Mouse (Mus musculus): ENCODE measurements around the gene Hoga1. TPM values are rescaled to one million over a fixed set of nuclear protein-coding genes. Genes with fewer than 3 reads are reported as not detected.

Gene Hoga1
- polyA plus RNA-seq (2014; fragmentation: Nextera tagmentation; extraction: Ambion mirVana), result 8.1 and 10.1 TPM in 2 replicates

- Histone ChIP-seq H3K4me2 (peak within 1 kb of the TSS; percentile 60), H3K4me3 (ENCODE audit: low read depth, low read length) (peak within 1 kb of the TSS; percentile 35), H3K9ac (ENCODE audit: low read depth, low read length) (peak within 1 kb of the TSS; percentile 20; the same call in 1 of the 2 replicates), H3K9me3 (ENCODE audit: control insufficient read depth, low read length) (no peaks in the 10 kb centered on the region), H3K27me3 (replicated peaks; ENCODE audit: control insufficient read depth, insufficient read depth, low read length) (no peaks in the 10 kb centered on the region), H3K27ac (ENCODE audit: low read depth, low read length) (no peak within 1 kb of the TSS), H3K4me1 (replicated peaks; ENCODE audit: control insufficient read depth, insufficient read depth, low read length) (no peaks in the 10 kb centered on the region), H3K36me3 (ENCODE audit: control insufficient read depth, insufficient read depth, low read length) (no peaks in the 10 kb centered on the region)
- WGBS, result 21% methylated on average over 23 of the region's 23 CpGs
- ATAC-seq (replicated peaks; ENCODE audit: low FRiP score) (peak; percentile 89), DNase-seq (ENCODE audit: low spot score) (peak; percentile 75)
Measured at GRCm38 (mm10) chr19:42045269-42046102, at the start of gene Hoga1. TSS of gene Hoga1 (plus strand) at chr19:42045610.

DNA sequence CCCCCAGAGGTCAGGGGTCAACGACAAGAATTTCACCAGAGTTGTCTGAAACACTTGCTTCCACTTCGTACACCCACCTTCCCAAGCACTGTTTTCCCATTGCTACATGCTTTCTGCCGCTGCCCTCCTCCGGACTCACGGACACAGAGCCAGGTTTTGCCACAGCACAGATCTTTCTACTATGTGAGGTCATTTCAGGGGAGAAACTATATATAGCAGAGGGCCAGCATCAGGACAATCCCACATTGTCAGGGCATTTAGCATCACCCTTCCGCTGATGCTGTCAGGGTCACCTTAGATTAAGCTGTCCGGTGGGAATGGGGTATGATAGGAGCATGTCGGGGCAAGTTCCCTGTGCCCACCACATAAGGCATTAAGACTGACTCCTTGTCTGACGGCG is 48.3 kb upstream of the Hoga1 start:
- H3K9ac ChIP-seq (ENCODE audit: low read depth, low read length), result no peak overlapping the region

GRCm38 (mm10) chr19:41998770-41999548 is 46.5 kb upstream of the Hoga1 start:
- ATAC-seq (replicated peaks; ENCODE audit: low FRiP score) (no peak), DNase-seq (ENCODE audit: low spot score) (no peak)
- no peaks in the 10 kb centered on the region for H3K9me3 ChIP-seq (ENCODE audit: control insufficient read depth, low read length)
- H3K27ac ChIP-seq (ENCODE audit: low read depth, low read length), result no peak overlapping the region; the same call in 1 of the 2 replicates
- H3K4me2 ChIP-seq, result no peak overlapping the region; the same call in 1 of the 2 replicates
- H3K9ac ChIP-seq (ENCODE audit: low read depth, low read length), result no peak overlapping the region
- no peak overlapping the region for H3K4me3 ChIP-seq (ENCODE audit: low read depth, low read length)
- no peaks in the 10 kb centered on the region for H3K36me3 ChIP-seq (ENCODE audit: control insufficient read depth, insufficient read depth, low read length)
- peaks cover 11% of the 10 kb centered on the region for H3K4me1 ChIP-seq (replicated peaks; ENCODE audit: control insufficient read depth, insufficient read depth, low read length)
- no peaks in the 10 kb centered on the region for H3K27me3 ChIP-seq (replicated peaks; ENCODE audit: control insufficient read depth, insufficient read depth, low read length)
- WGBS, result 85% methylated on average over 9 of the region's 9 CpGs

More for the DNA sequence above, 48.3 kb upstream of the Hoga1 start:
- H3K4me2 ChIP-seq, result no peak overlapping the region
- no peaks in the 10 kb centered on the region for H3K27me3 ChIP-seq (replicated peaks; ENCODE audit: control insufficient read depth, insufficient read depth, low read length)
- H3K9me3 ChIP-seq (ENCODE audit: control insufficient read depth, low read length), result no peaks in the 10 kb centered on the region
- DNase-seq (ENCODE audit: low spot score) (no peak), ATAC-seq (replicated peaks; ENCODE audit: low FRiP score) (no peak)
- no peak overlapping the region for H3K27ac ChIP-seq (ENCODE audit: low read depth, low read length)
- H3K36me3 ChIP-seq (ENCODE audit: control insufficient read depth, insufficient read depth, low read length), result no peaks in the 10 kb centered on the region
- 83% methylated on average over 10 of the region's 10 CpGs for WGBS
- H3K4me3 ChIP-seq (ENCODE audit: low read depth, low read length), result no peak overlapping the region
- H3K4me1 ChIP-seq (replicated peaks; ENCODE audit: control insufficient read depth, insufficient read depth, low read length), result peaks cover 13% of the 10 kb centered on the region

GRCm38 (mm10) chr19:41999688-42000283 is 45.6 kb upstream of the Hoga1 start:
- Histone ChIP-seq H3K27me3 (replicated peaks; ENCODE audit: control insufficient read depth, insufficient read depth, low read length) (no peaks in the 10 kb centered on the region), H3K9ac (ENCODE audit: low read depth, low read length) (no peak overlapping the region), H3K4me2 (no peak overlapping the region; the same call in 1 of the 2 replicates), H3K4me1 (replicated peaks; ENCODE audit: control insufficient read depth, insufficient read depth, low read length) (peaks cover 11% of the 10 kb centered on the region), H3K27ac (ENCODE audit: low read depth, low read length) (no peak overlapping the region; the same call in 1 of the 2 replicates), H3K4me3 (ENCODE audit: low read depth, low read length) (no peak overlapping the region), H3K36me3 (ENCODE audit: control insufficient read depth, insufficient read depth, low read length) (no peaks in the 10 kb centered on the region), H3K9me3 (ENCODE audit: control insufficient read depth, low read length) (no peaks in the 10 kb centered on the region)
- no peak for ATAC-seq (replicated peaks; ENCODE audit: low FRiP score)
- no peak for DNase-seq (ENCODE audit: low spot score)
- 68% methylated on average over 4 of the region's 4 CpGs for WGBS

GRCm38 (mm10) chr19:42000446-42000958 is 44.9 kb upstream of the Hoga1 start:
- 62% methylated on average over 4 of the region's 4 CpGs for WGBS
- no peak for DNase-seq (ENCODE audit: low spot score)
- Histone ChIP-seq H3K4me3 (ENCODE audit: low read depth, low read length) (no peak overlapping the region), H3K36me3 (ENCODE audit: control insufficient read depth, insufficient read depth, low read length) (no peaks in the 10 kb centered on the region), H3K9ac (ENCODE audit: low read depth, low read length) (0 out of 2 replicates have a peak overlapping the region, but pooled peaks have one; percentile 1), H3K4me2 (no peak overlapping the region), H3K27ac (ENCODE audit: low read depth, low read length) (peak overlapping the region; percentile 32), H3K9me3 (ENCODE audit: control insufficient read depth, low read length) (no peaks in the 10 kb centered on the region), H3K27me3 (replicated peaks; ENCODE audit: control insufficient read depth, insufficient read depth, low read length) (no peaks in the 10 kb centered on the region), H3K4me1 (replicated peaks; ENCODE audit: control insufficient read depth, insufficient read depth, low read length) (peaks cover 18% of the 10 kb centered on the region)
- no peak for ATAC-seq (replicated peaks; ENCODE audit: low FRiP score)

GRCm38 (mm10) chr19:42001253-42001980 is 44.0 kb upstream of the Hoga1 start:
- no peak; the same call in 1 of the 2 replicates for ATAC-seq (replicated peaks; ENCODE audit: low FRiP score)
- 84% methylated on average over 12 of the region's 12 CpGs for WGBS
- no peaks in the 10 kb centered on the region for H3K9me3 ChIP-seq (ENCODE audit: control insufficient read depth, low read length)

DNA sequence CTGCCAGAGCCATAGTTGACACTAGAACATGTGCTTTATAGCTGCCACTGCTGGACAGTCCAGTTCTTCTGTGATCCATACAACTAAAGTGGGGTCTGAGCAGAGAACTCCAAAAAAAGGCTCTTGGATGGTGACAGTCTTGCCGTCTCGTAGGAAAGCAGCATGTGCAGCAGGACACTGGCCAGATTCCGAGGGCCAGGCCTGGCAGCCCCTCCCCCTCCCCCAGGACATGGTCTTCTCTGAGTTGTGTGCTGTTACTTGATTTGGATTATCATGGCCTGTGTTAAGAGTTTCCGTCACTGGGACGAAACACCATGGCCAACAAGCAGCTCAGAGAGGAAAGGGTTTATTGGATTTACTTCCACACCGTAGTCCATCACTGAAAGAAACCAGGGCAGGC is 41.2 kb upstream of the Hoga1 start:
- H3K4me1 ChIP-seq (replicated peaks; ENCODE audit: control insufficient read depth, insufficient read depth, low read length), result peaks cover 32% of the 10 kb centered on the region
- H3K9me3 ChIP-seq (ENCODE audit: control insufficient read depth, low read length), result no peaks in the 10 kb centered on the region
- WGBS, result 61% methylated on average over 6 of the region's 6 CpGs
- DNase-seq (ENCODE audit: low spot score), result no peak
- H3K36me3 ChIP-seq (ENCODE audit: control insufficient read depth, insufficient read depth, low read length), result no peaks in the 10 kb centered on the region
- no peak overlapping the region for H3K27ac ChIP-seq (ENCODE audit: low read depth, low read length)
- no peak overlapping the region for H3K9ac ChIP-seq (ENCODE audit: low read depth, low read length)
- no peak for ATAC-seq (replicated peaks; ENCODE audit: low FRiP score)
- no peak overlapping the region for H3K4me2 ChIP-seq
- H3K27me3 ChIP-seq (replicated peaks; ENCODE audit: control insufficient read depth, insufficient read depth, low read length), result no peaks in the 10 kb centered on the region
- H3K4me3 ChIP-seq (ENCODE audit: low read depth, low read length), result no peak overlapping the region

More at GRCm38 (mm10) chr19:42001253-42001980, 44.0 kb upstream of the Hoga1 start:
- H3K9ac ChIP-seq (ENCODE audit: low read depth, low read length), result no peak overlapping the region
- H3K27me3 ChIP-seq (replicated peaks; ENCODE audit: control insufficient read depth, insufficient read depth, low read length), result no peaks in the 10 kb centered on the region
- H3K4me3 ChIP-seq (ENCODE audit: low read depth, low read length), result no peak overlapping the region
- no peak overlapping the region for H3K4me2 ChIP-seq
- H3K27ac ChIP-seq (ENCODE audit: low read depth, low read length), result no peak overlapping the region
- no peaks in the 10 kb centered on the region for H3K36me3 ChIP-seq (ENCODE audit: control insufficient read depth, insufficient read depth, low read length)
- H3K4me1 ChIP-seq (replicated peaks; ENCODE audit: control insufficient read depth, insufficient read depth, low read length), result peaks cover 24% of the 10 kb centered on the region
- no peak for DNase-seq (ENCODE audit: low spot score)

GRCm38 (mm10) chr19:42005616-42006015 is 39.8 kb upstream of the Hoga1 start:
- H3K27ac ChIP-seq (ENCODE audit: low read depth, low read length), result no peak overlapping the region
- no peak overlapping the region for H3K4me3 ChIP-seq (ENCODE audit: low read depth, low read length)
- WGBS, result 44% methylated on average over 3 of the region's 3 CpGs
- H3K9me3 ChIP-seq (ENCODE audit: control insufficient read depth, low read length), result no peaks in the 10 kb centered on the region
- peaks cover 27% of the 10 kb centered on the region for H3K4me1 ChIP-seq (replicated peaks; ENCODE audit: control insufficient read depth, insufficient read depth, low read length)
- H3K36me3 ChIP-seq (ENCODE audit: control insufficient read depth, insufficient read depth, low read length), result no peaks in the 10 kb centered on the region
- DNase-seq (ENCODE audit: low spot score) (no peak), ATAC-seq (replicated peaks; ENCODE audit: low FRiP score) (no peak)
- no peak overlapping the region for H3K9ac ChIP-seq (ENCODE audit: low read depth, low read length)
- H3K4me2 ChIP-seq, result no peak overlapping the region
- no peaks in the 10 kb centered on the region for H3K27me3 ChIP-seq (replicated peaks; ENCODE audit: control insufficient read depth, insufficient read depth, low read length)

Data from liver, embryonic 11.5 days (tissue).